Mouse (Mus musculus): Measurements from ENCODE around the gene Sall4. TPM values are rescaled to one million over a fixed set of nuclear protein-coding genes. Genes with fewer than 3 reads are reported as not detected.
A peak's percentile ranks its signal among the peaks of the same experiment; 100 is the strongest.
"Not testable (repeated sequence)": the region's sequence is repeated elsewhere in the genome, so short reads cannot be mapped to it uniquely, and the experiment has no call there.

Sall4 gene
- polyA plus RNA-seq, 1 experiment from 2014 or later: 5.0 TPM

DNA sequence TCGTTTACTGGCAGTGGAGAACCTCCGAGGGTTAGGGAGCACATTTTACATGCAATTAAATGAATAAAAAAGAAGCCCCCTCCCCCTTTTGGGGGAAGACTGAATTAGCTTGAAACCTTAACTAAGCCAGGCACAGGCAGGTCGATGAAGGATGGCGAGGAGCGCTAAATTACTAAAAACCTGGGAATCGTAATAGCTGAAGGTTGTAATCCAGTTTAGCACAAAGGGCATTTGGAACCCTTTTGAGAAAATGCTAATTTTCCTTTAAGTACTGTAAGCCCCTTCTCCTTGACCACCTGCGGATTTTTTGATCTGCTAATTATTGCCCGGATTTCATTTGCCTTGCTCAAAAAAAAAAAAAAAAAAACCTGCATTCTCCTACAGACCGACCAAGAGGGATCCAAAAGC is 3.3 kb downstream of the Sall4 start:
- Histone ChIP-seq H3K4me2 (ENCODE audit: low read length) (peak overlapping the region; percentile 90), H3K4me1 (replicated peaks; ENCODE audit: control insufficient read depth, insufficient read depth, low read length) (peaks cover 22% of the 10 kb centered on the region), H3K27me3 (replicated peaks; ENCODE audit: control insufficient read depth, insufficient read depth, low read length) (peaks cover 9% of the 10 kb centered on the region; the same call in 1 of the 2 replicates), H3K9me3 (ENCODE audit: control insufficient read depth, low read length) (no peaks in the 10 kb centered on the region), H3K9ac (ENCODE audit: low read length) (no peak overlapping the region), H3K4me3 (ENCODE audit: low read depth, low read length) (peak overlapping the region; percentile 66), H3K27ac (ENCODE audit: low read depth) (no peak overlapping the region), H3K36me3 (ENCODE audit: control insufficient read depth, insufficient read depth, low read length) (no peaks in the 10 kb centered on the region)
- ATAC-seq (replicated peaks; ENCODE audit: low FRiP score, low TSS enrichment, low read depth): no peak
- WGBS: 25% methylated on average over 9 of the region's 9 CpGs
- DNase-seq (ENCODE audit: low spot score): no peak

DNA sequence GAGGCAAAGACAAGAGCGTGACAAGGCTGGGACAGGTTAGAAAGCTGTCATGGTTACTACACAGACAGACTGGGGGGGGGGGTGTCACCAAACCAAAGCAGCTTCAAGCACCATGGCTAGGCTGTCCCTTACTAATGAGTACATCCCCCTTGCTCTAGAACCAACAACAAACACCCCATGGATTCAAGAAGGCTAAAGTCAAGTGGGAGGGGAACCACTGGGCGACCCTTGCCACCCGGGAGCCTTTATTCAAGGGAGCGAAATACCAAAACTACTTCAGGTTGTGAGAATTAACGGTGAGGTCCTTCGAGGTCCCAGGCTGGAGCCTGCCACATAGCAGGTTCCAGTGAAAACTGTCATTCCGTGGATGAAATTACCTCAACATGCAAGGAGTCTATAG is 4.0 kb downstream of the Sall4 start:
- DNase-seq (ENCODE audit: low spot score) (no peak), ATAC-seq (replicated peaks; ENCODE audit: low FRiP score, low TSS enrichment, low read depth) (no peak)
- H3K9ac ChIP-seq (ENCODE audit: low read length): no peak overlapping the region
- peak overlapping the region; percentile 90 for H3K4me2 ChIP-seq (ENCODE audit: low read length)
- H3K27me3 ChIP-seq (replicated peaks; ENCODE audit: control insufficient read depth, insufficient read depth, low read length): peaks cover 9% of the 10 kb centered on the region; the same call in 1 of the 2 replicates
- no peak overlapping the region for H3K27ac ChIP-seq (ENCODE audit: low read depth)
- peaks cover 22% of the 10 kb centered on the region for H3K4me1 ChIP-seq (replicated peaks; ENCODE audit: control insufficient read depth, insufficient read depth, low read length)
- WGBS: 21% methylated on average over 7 of the region's 7 CpGs
- H3K4me3 ChIP-seq (ENCODE audit: low read depth, low read length): 0 out of 2 replicates have a peak overlapping the region, but pooled peaks have one; percentile 66
- H3K9me3 ChIP-seq (ENCODE audit: control insufficient read depth, low read length): no peaks in the 10 kb centered on the region
- no peaks in the 10 kb centered on the region for H3K36me3 ChIP-seq (ENCODE audit: control insufficient read depth, insufficient read depth, low read length)

- ATAC-seq (replicated peaks; ENCODE audit: low FRiP score, low TSS enrichment, low read depth) (no peak), DNase-seq (ENCODE audit: low spot score) (no peak)
- no peak overlapping the region for H3K27ac ChIP-seq (ENCODE audit: low read depth)
- H3K27me3 ChIP-seq (replicated peaks; ENCODE audit: control insufficient read depth, insufficient read depth, low read length): peaks cover 5% of the 10 kb centered on the region; the same call in 1 of the 2 replicates
- WGBS: 3% methylated on average over 12 of the region's 12 CpGs
- H3K4me1 ChIP-seq (replicated peaks; ENCODE audit: control insufficient read depth, insufficient read depth, low read length): peaks cover 22% of the 10 kb centered on the region
- no peaks in the 10 kb centered on the region for H3K9me3 ChIP-seq (ENCODE audit: control insufficient read depth, low read length)
- no peak overlapping the region for H3K9ac ChIP-seq (ENCODE audit: low read length)
- no peak overlapping the region for H3K4me3 ChIP-seq (ENCODE audit: low read depth, low read length)
- H3K4me2 ChIP-seq (ENCODE audit: low read length): peak overlapping the region; percentile 33
- no peaks in the 10 kb centered on the region for H3K36me3 ChIP-seq (ENCODE audit: control insufficient read depth, insufficient read depth, low read length)
Observed at GRCm38 (mm10) chr2:168762411-168762815, 5.3 kb downstream of the Sall4 start.

- Histone ChIP-seq H3K9me3 (ENCODE audit: control insufficient read depth, low read length) (no peaks in the 10 kb centered on the region), H3K27ac (ENCODE audit: low read depth) (no peak overlapping the region), H3K4me2 (ENCODE audit: low read length) (peak overlapping the region; percentile 33), H3K27me3 (replicated peaks; ENCODE audit: control insufficient read depth, insufficient read depth, low read length) (peaks cover 5% of the 10 kb centered on the region; the same call in 1 of the 2 replicates), H3K9ac (ENCODE audit: low read length) (no peak overlapping the region), H3K36me3 (ENCODE audit: control insufficient read depth, insufficient read depth, low read length) (no peaks in the 10 kb centered on the region), H3K4me3 (ENCODE audit: low read depth, low read length) (no peak overlapping the region), H3K4me1 (replicated peaks; ENCODE audit: control insufficient read depth, insufficient read depth, low read length) (peaks cover 22% of the 10 kb centered on the region)
- 19% methylated on average over 4 of the region's 4 CpGs for WGBS
- DNase-seq (ENCODE audit: low spot score): no peak
- ATAC-seq (replicated peaks; ENCODE audit: low FRiP score, low TSS enrichment, low read depth): no peak
Observed at GRCm38 (mm10) chr2:168761954-168762353, 5.8 kb downstream of the Sall4 start.

- Histone ChIP-seq H3K4me3 (ENCODE audit: low read depth, low read length) (no peak overlapping the region), H3K9ac (ENCODE audit: low read length) (no peak overlapping the region), H3K36me3 (ENCODE audit: control insufficient read depth, insufficient read depth, low read length) (peaks cover 5% of the 10 kb centered on the region; the same call in 1 of the 2 replicates), H3K27ac (ENCODE audit: low read depth) (no peak overlapping the region), H3K9me3 (ENCODE audit: control insufficient read depth, low read length) (no peaks in the 10 kb centered on the region), H3K4me1 (replicated peaks; ENCODE audit: control insufficient read depth, insufficient read depth, low read length) (peaks cover 22% of the 10 kb centered on the region), H3K27me3 (replicated peaks; ENCODE audit: control insufficient read depth, insufficient read depth, low read length) (peaks cover 5% of the 10 kb centered on the region; the same call in 1 of the 2 replicates), H3K4me2 (ENCODE audit: low read length) (no peak overlapping the region)
- ATAC-seq (replicated peaks; ENCODE audit: low FRiP score, low TSS enrichment, low read depth): no peak
- 78% methylated on average over 9 of the region's 9 CpGs for WGBS
- DNase-seq (ENCODE audit: low spot score): no peak
Observed at GRCm38 (mm10) chr2:168761141-168761540, 6.6 kb downstream of the Sall4 start.

- not testable (repeated sequence) for DNase-seq (ENCODE audit: low spot score); H3K9me3 ChIP-seq (ENCODE audit: control insufficient read depth, low read length); H3K4me2 ChIP-seq (ENCODE audit: low read length); H3K4me1 ChIP-seq (replicated peaks; ENCODE audit: control insufficient read depth, insufficient read depth, low read length); ATAC-seq (replicated peaks; ENCODE audit: low FRiP score, low TSS enrichment, low read depth); H3K27me3 ChIP-seq (replicated peaks; ENCODE audit: control insufficient read depth, insufficient read depth, low read length); H3K4me3 ChIP-seq (ENCODE audit: low read depth, low read length); H3K36me3 ChIP-seq (ENCODE audit: control insufficient read depth, insufficient read depth, low read length); H3K27ac ChIP-seq (ENCODE audit: low read depth); H3K9ac ChIP-seq (ENCODE audit: low read length)
- WGBS: 82% methylated on average over 10 of the region's 10 CpGs
Observed at GRCm38 (mm10) chr2:168744406-168744805, 23.3 kb downstream of the Sall4 start.

GRCm38 (mm10) chr2:168742649-168743048 is 25.1 kb downstream of the Sall4 start:
- Histone ChIP-seq H3K4me2 (ENCODE audit: low read length) (peak overlapping the region; percentile 63), H3K9ac (ENCODE audit: low read length) (no peak overlapping the region), H3K27me3 (replicated peaks; ENCODE audit: control insufficient read depth, insufficient read depth, low read length) (no peaks in the 10 kb centered on the region), H3K36me3 (ENCODE audit: control insufficient read depth, insufficient read depth, low read length) (no peaks in the 10 kb centered on the region), H3K4me3 (ENCODE audit: low read depth, low read length) (peak overlapping the region; percentile 74), H3K9me3 (ENCODE audit: control insufficient read depth, low read length) (no peaks in the 10 kb centered on the region; the same call in 1 of the 2 replicates), H3K27ac (ENCODE audit: low read depth) (no peak overlapping the region), H3K4me1 (replicated peaks; ENCODE audit: control insufficient read depth, insufficient read depth, low read length) (no peaks in the 10 kb centered on the region)
- peak; percentile 87 for DNase-seq (ENCODE audit: low spot score)
- WGBS: 19% methylated on average over 7 of the region's 7 CpGs
- ATAC-seq (replicated peaks; ENCODE audit: low FRiP score, low TSS enrichment, low read depth): no peak

DNA sequence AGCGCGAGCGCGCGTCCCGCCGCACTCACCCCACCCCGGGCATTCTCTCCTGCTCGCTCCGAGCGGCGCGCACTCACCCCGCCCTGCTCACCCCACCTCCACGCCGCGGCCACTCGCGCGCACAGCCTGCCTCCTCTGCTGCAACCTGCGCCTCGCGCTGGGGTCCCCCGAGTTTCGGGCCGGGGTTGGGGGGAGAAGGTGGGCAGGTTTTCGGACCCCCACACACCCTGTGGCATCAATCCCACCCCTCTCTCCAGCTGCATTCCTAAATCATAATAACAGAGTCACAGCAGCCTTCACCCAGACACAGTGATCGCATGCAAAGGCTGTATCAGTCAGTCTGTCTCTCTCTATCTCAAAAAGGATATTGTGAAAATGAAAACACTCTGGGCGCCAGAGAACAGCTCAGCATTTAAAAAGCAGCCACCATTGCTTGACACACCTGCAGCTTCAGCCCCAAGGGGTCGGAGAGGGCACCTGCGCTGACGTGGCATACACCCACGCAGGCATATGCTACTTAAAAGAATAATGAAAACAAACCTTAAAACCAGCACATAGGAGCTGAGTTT is 25.6 kb downstream of the Sall4 start, which contains the start of gene Atp9a:
Gene Atp9a, minus strand, starts transcription at position 351 of the 569 bp plus-strand sequence.
- DNase-seq (ENCODE audit: low spot score) (peak; percentile 86), ATAC-seq (replicated peaks; ENCODE audit: low FRiP score, low TSS enrichment, low read depth) (peak; percentile 63)
- H3K4me2 ChIP-seq (ENCODE audit: low read length): peak within 1 kb of the TSS; percentile 63
- peak within 1 kb of the TSS; percentile 74 for H3K4me3 ChIP-seq (ENCODE audit: low read depth, low read length)
- no peaks in the 10 kb centered on the region for H3K36me3 ChIP-seq (ENCODE audit: control insufficient read depth, insufficient read depth, low read length)
- H3K9ac ChIP-seq (ENCODE audit: low read length): peak within 1 kb of the TSS; percentile 75
- H3K27ac ChIP-seq (ENCODE audit: low read depth): peak within 1 kb of the TSS; percentile 77
- no peaks in the 10 kb centered on the region; the same call in 1 of the 2 replicates for H3K9me3 ChIP-seq (ENCODE audit: control insufficient read depth, low read length)
- no peaks in the 10 kb centered on the region for H3K4me1 ChIP-seq (replicated peaks; ENCODE audit: control insufficient read depth, insufficient read depth, low read length)
- H3K27me3 ChIP-seq (replicated peaks; ENCODE audit: control insufficient read depth, insufficient read depth, low read length): no peaks in the 10 kb centered on the region
- 5% methylated on average over 30 of the region's 33 CpGs for WGBS
